Mouse (Mus musculus) stomach, postnatal 0 days (tissue): ENCODE data around the gene Gm49403.

Source experiments
- CTCF ChIP-seq: IDR thresholded peaks from 2 replicates; pipeline ENCODE4 v1.5.1; 2016; ENCODE audit warnings: antibody characterized with exemption, low read depth, mild to moderate bottlenecking, moderate library complexity
- EP300 ChIP-seq: optimal IDR thresholded peaks from 2 replicates; pipeline ENCODE3; 2016; ENCODE audit warnings: antibody characterized with exemption

DNA sequence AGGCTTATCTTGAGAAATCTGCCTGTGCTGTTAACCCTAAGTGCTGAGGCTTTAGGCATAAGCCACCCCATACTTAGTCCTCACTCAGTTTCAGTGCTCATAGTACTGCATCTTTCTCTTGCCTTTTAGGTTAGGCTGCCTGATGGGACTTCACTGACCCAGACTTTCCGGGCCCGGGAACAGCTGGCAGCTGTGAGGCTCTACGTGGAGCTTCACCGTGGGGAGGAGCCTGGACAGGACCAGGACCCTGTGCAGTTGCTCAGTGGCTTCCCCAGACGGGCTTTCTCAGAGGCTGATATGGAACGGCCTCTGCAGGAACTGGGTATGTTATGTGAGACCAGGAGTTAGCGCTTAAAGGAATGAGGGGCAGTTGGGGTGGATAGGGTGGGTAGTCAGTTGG lies 8.7 kb upstream of the Gm49403 start:
- TF ChIP-seq CTCF (no peak), EP300 (no peak)
